Mouse (Mus musculus) forebrain, embryonic 15.5 days (tissue): ENCODE results near the gene Lmo7. TPM values are rescaled to one million over a fixed set of nuclear protein-coding genes. Genes with fewer than 3 reads are reported as not detected.
A peak's percentile ranks its signal among the peaks of the same experiment; 100 is the strongest.

Source experiments
- ATAC-seq: fragments of 200-750 bp; cut with Nextera tagmentation; replicated peaks from 2 replicates; pipeline ENCODE4 v1.8.0; 2017; ENCODE audit warnings: mild to moderate bottlenecking, moderate TSS enrichment, moderate library complexity
- H3K27ac ChIP-seq: fragments of 300-500 bp; sonication (generic); replicated peaks from 2 replicates; pipeline ENCODE4 v1.5.1; 2015; ENCODE audit warnings: mild to moderate bottlenecking, inconsistent platforms
- H3K27me3 ChIP-seq: fragments of 300-500 bp; sonication (generic); 2 replicates; pipeline ENCODE4 v1.6.1; 2015; ENCODE audit warnings: inconsistent platforms
- H3K36me3 ChIP-seq: fragments of 300-500 bp; sonication (generic); 2 replicates; pipeline ENCODE4 v1.6.1; 2015; ENCODE audit warnings: mild to moderate bottlenecking, inconsistent platforms
- H3K4me1 ChIP-seq: fragments of 300-500 bp; sonication (generic); 2 replicates; pipeline ENCODE4 v1.6.1; 2015; ENCODE audit warnings: inconsistent platforms
- H3K4me2 ChIP-seq: fragments of 300-500 bp; sonication (generic); replicated peaks from 2 replicates; pipeline ENCODE4 v1.6.1; 2015; ENCODE audit warnings: mild to moderate bottlenecking, inconsistent platforms
- H3K4me3 ChIP-seq: fragments of 300-500 bp; sonication (generic); 2 replicates; pipeline ENCODE4 v1.5.1; 2015; ENCODE audit warnings: mild to moderate bottlenecking, inconsistent platforms
- H3K9ac ChIP-seq: fragments of 300-500 bp; sonication (generic); replicated peaks from 2 replicates; pipeline ENCODE4 v1.6.1; 2015; ENCODE audit warnings: mild to moderate bottlenecking, inconsistent platforms
- H3K9me3 ChIP-seq: fragments of 300-500 bp; sonication (generic); 2 replicates; pipeline ENCODE4 v1.6.1; 2016; ENCODE audit warnings: inconsistent platforms
- WGBS: fragments of 180-500 bp; shearing (Covaris S2); methylation state at CpG from one replicate; pipeline ENCODE4 v1.1.7; 2015; ENCODE audit warnings: mixed read lengths; 5-methylcytosine and 5-hydroxymethylcytosine counted together
- polyA plus RNA-seq: library from polyadenylated mRNA; unstranded; fragments of >200 nt; fragmentation: Nextera tagmentation; extraction: Ambion mirVana; gene quantifications from 2 replicates; pipeline ENCODE4 v1.2.1, GENCODE M21; 2015

Gene Lmo7
- polyA plus RNA-seq, 1 experiment from 2014 or later, result 12.8 TPM

DNA sequence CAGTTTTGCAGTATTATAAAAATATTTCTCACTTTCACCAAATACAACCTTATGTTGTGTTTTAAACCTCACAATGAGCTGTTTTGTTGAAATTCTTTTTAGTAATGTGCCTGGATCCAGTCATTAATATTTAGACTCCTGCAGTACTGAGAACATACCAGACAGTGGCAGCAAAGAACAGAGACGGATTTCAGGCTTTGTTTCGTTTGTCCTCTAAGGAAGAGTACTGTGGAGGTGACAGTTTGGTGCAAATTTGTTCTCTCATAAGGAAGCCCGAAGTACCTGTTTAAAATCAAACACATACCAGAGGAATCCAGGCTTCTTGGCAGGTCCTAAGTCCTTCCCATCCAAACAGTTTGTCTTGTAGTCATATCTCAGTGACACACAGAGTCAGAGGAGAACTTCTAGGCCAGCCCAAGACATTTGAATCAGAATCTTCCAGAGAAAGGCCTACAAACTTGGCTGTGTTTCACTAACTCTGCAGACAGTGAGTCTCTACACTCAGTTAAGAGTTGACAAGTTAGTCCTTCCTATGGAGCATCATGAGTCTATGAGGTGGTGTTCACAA is 52.3 kb downstream of the Lmo7 start:
- H3K9me3 ChIP-seq, result no peaks in the 10 kb centered on the region
- 42% methylated on average over 3 of the region's 3 CpGs for WGBS
- no peaks in the 10 kb centered on the region for H3K36me3 ChIP-seq
- no peaks in the 10 kb centered on the region for H3K4me1 ChIP-seq
- H3K27me3 ChIP-seq, result no peaks in the 10 kb centered on the region
- no peak overlapping the region for H3K9ac ChIP-seq
- H3K4me3 ChIP-seq, result no peak overlapping the region
- H3K27ac ChIP-seq, result no peak overlapping the region
- peak; percentile 72; the same call in 1 of the 2 replicates for ATAC-seq
- H3K4me2 ChIP-seq, result no peak overlapping the region

DNA sequence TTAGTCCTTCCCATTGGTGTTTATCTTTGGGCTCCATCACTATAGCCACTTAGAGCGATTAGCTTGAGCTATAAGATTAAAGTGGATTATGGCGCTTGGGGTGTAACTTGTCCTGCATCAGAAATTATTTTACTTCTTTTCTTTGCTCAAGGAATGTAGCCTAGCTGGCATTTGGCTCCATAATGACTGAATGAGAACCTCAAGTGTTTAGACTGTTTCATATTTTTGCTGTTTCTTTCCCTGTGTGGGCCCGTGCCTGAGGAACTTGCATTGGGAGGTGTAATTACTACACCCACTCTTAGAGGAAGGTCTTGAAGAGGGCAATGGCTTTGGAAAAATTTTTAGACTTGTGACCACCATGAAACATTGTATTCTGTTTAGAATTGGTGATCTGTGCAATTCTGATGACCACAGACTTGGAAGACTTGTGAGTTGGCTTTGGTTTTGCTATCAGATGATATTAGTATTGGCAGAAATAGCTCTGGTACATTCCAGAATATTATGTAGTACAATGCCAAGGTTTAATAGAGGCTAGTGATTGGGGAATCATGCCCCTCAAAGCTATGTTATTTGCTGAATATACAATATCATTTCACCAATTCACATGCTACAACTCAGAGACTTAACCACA is 54.7 kb downstream of the Lmo7 start:
- Histone ChIP-seq H3K4me3 (no peak overlapping the region), H3K36me3 (no peaks in the 10 kb centered on the region), H3K27me3 (no peaks in the 10 kb centered on the region), H3K4me2 (no peak overlapping the region), H3K9me3 (no peaks in the 10 kb centered on the region), H3K4me1 (peaks cover 4% of the 10 kb centered on the region), H3K27ac (no peak overlapping the region), H3K9ac (no peak overlapping the region)
- no peak for ATAC-seq
- 100% methylated on average over 3 of the region's 3 CpGs for WGBS

DNA sequence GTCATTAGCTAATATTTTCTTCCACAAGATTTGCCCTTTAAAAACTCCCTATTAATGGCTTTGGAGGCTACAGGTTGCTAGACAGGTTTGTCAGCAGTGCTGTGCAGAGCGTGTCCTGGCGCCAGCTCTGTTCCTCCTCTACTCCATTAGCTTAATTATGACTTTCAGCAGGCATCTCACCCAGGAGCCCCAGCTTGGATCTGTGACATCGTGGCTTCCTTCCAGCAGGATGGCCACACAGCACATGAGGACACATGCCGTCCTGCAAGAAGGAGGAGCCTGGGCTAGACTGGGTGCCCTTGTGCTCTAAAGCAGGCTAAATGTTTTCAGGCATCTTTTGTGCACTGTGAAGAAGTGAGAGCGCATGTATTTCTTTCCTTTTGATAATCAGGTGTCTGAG is 58.1 kb downstream of the Lmo7 start:
- H3K4me2 ChIP-seq, result no peak overlapping the region
- no peak overlapping the region for H3K27ac ChIP-seq
- no peaks in the 10 kb centered on the region for H3K27me3 ChIP-seq
- peaks cover 4% of the 10 kb centered on the region for H3K4me1 ChIP-seq
- H3K36me3 ChIP-seq, result no peaks in the 10 kb centered on the region
- ATAC-seq, result peak; percentile 70
- H3K4me3 ChIP-seq, result no peak overlapping the region
- H3K9ac ChIP-seq, result no peak overlapping the region
- H3K9me3 ChIP-seq, result no peaks in the 10 kb centered on the region
- WGBS, result 43% methylated on average over 5 of the region's 5 CpGs

DNA sequence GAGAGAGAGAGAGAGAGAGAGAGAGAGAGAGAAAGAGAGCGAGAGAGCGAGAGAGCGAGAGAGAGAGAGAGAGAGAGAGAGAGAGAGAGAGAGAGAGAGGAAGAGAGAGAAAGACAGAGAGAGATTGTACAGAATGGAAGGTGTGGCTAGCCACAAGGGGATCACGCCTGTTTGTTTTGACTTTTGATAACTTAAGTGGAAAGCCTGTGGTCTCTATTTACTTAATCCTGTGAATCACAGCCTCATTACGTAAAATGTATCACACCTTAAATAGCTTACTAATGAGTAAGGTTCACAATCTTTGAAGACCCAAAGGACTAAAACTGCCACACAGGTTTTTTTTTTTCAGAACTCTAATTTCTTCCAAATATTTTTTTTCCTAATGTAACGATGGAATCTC is 58.7 kb downstream of the Lmo7 start:
- WGBS, result 67% methylated on average over 5 of the region's 6 CpGs
- Histone ChIP-seq H3K9ac (no peak overlapping the region), H3K27me3 (no peaks in the 10 kb centered on the region), H3K4me3 (no peak overlapping the region), H3K27ac (no peak overlapping the region), H3K4me1 (peaks cover 4% of the 10 kb centered on the region), H3K9me3 (no peaks in the 10 kb centered on the region), H3K4me2 (no peak overlapping the region), H3K36me3 (no peaks in the 10 kb centered on the region)
- no peak for ATAC-seq

DNA sequence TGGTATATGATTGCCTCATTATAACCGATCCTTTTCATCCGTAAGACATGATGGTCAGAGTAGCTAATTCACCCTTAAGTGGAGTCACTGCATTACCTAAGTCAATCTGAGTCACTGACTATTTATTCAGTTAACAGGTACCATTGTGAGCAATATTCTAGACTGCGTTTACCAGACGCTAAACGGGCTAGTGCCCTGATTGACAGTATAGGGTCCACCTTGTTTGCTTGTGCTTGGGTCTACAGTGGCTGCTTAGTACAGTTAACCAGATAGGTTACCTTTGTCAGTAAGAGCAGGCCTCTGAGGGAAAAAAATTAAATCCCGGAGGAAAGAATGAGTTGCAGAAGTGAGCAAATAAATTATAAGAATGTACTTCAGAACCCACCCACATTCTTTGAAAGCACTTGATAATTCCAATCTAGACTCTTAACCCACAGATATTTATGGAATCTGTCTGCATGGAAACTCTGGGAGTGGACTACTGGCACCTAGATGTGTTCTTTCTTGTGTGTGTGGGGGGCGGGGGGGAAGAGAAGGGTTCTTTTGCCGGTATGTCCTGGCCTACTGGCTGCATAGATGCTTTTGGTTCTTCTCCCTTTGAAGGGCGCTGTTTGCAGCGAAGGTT is 64.9 kb downstream of the Lmo7 start:
- Histone ChIP-seq H3K4me2 (no peak overlapping the region), H3K9ac (no peak overlapping the region), H3K27ac (no peak overlapping the region), H3K9me3 (no peaks in the 10 kb centered on the region), H3K27me3 (no peaks in the 10 kb centered on the region), H3K4me1 (no peaks in the 10 kb centered on the region), H3K4me3 (no peak overlapping the region), H3K36me3 (no peaks in the 10 kb centered on the region)
- no peak for ATAC-seq
- WGBS, result 92% methylated on average over 10 of the region's 10 CpGs

DNA sequence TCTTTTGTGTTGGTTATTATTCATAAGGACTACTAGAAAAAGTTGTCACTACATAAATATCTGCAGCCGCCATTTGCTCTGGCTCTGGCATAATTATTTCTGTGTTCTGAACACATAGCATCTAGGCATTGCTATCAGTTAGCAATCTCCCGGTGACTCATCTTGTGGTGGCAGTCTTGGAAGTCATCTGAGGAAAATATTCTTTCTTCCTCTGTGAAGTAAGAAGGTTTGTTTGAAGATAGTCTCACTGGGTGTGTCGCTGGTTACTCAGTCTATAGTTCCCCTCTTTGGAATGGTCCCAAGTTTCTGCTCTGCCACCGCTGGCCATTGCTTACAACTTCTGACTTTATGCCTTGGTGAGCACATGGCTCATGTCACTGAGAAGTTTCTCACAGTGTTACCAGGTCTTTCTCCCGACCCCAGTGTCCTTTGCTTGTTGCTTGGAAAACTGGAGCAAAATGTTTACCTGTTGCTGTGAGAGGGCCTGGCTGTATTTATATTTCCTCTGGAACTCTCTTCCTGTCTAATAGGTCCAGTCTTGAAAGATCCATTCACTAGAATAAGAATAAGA is 68.3 kb downstream of the Lmo7 start:
- H3K36me3 ChIP-seq, result no peaks in the 10 kb centered on the region
- H3K27ac ChIP-seq, result no peak overlapping the region
- H3K4me1 ChIP-seq, result no peaks in the 10 kb centered on the region
- no peak overlapping the region for H3K4me2 ChIP-seq
- no peaks in the 10 kb centered on the region for H3K9me3 ChIP-seq
- no peak overlapping the region for H3K4me3 ChIP-seq
- ATAC-seq, result no peak
- WGBS, result 88% methylated on average over 5 of the region's 5 CpGs
- no peak overlapping the region for H3K9ac ChIP-seq
- H3K27me3 ChIP-seq, result no peaks in the 10 kb centered on the region

DNA sequence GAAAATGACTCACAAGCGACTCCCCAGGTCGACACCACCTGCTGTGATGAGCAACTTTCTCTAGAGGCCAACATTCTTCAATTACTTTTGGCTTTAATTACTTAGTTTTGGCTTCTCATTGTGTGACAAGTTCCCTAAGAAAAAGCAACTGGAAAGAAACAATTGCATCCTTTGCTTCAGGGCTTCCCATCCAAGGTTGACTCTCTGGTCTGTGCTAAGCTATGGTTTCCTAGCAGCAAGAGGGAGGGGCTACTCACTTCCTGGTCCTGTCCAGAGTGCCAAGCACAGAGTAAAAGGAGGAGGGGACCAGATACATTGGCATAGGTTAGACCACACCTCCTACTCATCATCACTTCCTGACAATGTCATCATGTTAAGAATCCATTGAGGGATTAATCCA is 69.0 kb downstream of the Lmo7 start:
- no peaks in the 10 kb centered on the region for H3K27me3 ChIP-seq
- H3K4me1 ChIP-seq, result no peaks in the 10 kb centered on the region
- no peaks in the 10 kb centered on the region for H3K9me3 ChIP-seq
- WGBS, result 62% methylated on average over 2 of the region's 2 CpGs
- H3K4me3 ChIP-seq, result no peak overlapping the region
- H3K27ac ChIP-seq, result no peak overlapping the region
- H3K4me2 ChIP-seq, result no peak overlapping the region
- H3K36me3 ChIP-seq, result no peaks in the 10 kb centered on the region
- no peak overlapping the region for H3K9ac ChIP-seq
- ATAC-seq, result no peak

DNA sequence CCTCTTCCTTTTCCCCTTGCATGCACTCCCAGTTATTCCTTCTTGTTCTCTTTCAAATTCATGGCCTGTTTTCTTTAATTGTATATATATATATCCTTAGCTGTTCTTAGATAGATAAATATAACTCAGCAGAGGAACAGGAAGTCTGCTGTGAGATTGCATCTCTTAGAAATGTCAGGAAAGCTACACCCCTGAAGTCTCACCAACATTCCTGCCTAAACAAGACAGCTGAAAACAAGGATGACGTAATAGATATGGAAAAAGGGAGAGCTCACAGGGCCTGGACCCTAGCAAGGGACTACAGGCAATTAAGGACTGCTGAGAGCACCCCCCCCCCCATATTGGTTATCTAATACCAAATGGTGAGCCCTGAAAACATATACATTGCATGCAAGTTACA is 71.9 kb downstream of the Lmo7 start:
- H3K9me3 ChIP-seq, result no peaks in the 10 kb centered on the region
- ATAC-seq, result no peak
- no peak overlapping the region for H3K4me3 ChIP-seq
- no peaks in the 10 kb centered on the region for H3K36me3 ChIP-seq
- WGBS, result 68% methylated on average over 1 of the region's 1 CpGs
- no peak overlapping the region for H3K4me2 ChIP-seq
- no peaks in the 10 kb centered on the region for H3K4me1 ChIP-seq
- H3K27ac ChIP-seq, result no peak overlapping the region
- H3K9ac ChIP-seq, result no peak overlapping the region
- no peaks in the 10 kb centered on the region for H3K27me3 ChIP-seq

DNA sequence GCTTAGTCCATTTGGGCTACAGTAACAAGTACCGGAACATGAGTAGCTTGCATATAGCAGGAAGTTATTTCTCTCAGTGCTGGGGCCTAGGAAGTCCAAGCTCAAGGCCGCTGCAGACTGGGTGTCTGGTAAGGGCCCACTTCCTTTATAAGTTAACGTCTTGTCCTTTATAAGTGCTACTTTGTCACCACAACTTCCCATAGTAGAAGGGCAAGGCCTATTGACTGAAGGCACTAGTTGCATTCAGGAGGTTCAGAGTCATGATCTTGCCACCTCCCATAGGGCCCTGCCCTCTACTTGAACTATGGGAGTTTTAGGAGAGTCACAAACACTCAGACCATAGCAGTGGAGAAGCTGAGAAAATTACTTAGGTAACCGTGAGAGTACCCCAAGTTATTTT is 74.4 kb downstream of the Lmo7 start:
- Histone ChIP-seq H3K36me3 (no peaks in the 10 kb centered on the region), H3K4me2 (no peak overlapping the region), H3K27me3 (no peaks in the 10 kb centered on the region), H3K9me3 (no peaks in the 10 kb centered on the region), H3K27ac (no peak overlapping the region), H3K9ac (no peak overlapping the region), H3K4me1 (no peaks in the 10 kb centered on the region), H3K4me3 (no peak overlapping the region)
- ATAC-seq, result no peak
- WGBS, result 81% methylated on average over 4 of the region's 4 CpGs

DNA sequence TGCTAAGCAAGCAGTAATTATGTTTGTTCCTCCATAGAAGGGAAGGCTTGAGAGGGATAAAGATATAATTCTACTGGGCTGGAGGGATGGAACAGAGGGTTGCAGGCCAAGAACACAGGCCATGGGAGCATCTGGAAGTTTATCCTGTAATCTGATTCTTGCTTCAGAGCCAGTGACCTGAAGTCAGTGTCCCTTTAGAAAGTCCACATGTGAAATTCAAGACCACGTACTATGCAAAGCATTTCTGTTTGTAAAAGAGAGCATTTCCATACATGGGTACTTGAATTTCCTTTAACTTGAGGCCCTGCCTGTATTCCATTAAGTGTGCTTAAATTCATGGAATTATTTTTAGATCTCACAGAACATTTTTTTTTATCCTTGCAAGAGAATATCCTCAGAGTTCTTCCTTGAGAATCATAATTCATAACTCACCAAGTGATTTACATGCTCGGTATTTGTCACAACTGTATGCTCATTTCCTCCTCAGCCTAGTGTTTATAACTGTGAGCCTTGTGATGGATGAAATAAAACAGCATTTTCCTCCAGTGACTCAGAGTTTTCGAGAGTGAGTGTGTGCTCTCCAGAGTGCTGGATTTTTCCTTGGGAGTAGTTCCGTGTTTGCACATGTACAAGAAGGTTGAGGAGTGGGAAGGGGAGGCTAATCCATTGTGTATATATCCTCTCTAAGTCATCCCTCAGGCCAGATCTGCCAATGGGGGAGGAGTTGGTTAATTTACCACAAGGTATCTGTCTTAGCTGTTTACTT is 75.0 kb downstream of the Lmo7 start:
- WGBS, result 85% methylated on average over 4 of the region's 4 CpGs
- H3K4me2 ChIP-seq, result no peak overlapping the region
- ATAC-seq, result no peak
- H3K9me3 ChIP-seq, result no peaks in the 10 kb centered on the region
- H3K27me3 ChIP-seq, result no peaks in the 10 kb centered on the region
- no peak overlapping the region for H3K27ac ChIP-seq
- no peak overlapping the region for H3K9ac ChIP-seq
- no peak overlapping the region for H3K4me3 ChIP-seq
- H3K36me3 ChIP-seq, result no peaks in the 10 kb centered on the region
- H3K4me1 ChIP-seq, result no peaks in the 10 kb centered on the region

DNA sequence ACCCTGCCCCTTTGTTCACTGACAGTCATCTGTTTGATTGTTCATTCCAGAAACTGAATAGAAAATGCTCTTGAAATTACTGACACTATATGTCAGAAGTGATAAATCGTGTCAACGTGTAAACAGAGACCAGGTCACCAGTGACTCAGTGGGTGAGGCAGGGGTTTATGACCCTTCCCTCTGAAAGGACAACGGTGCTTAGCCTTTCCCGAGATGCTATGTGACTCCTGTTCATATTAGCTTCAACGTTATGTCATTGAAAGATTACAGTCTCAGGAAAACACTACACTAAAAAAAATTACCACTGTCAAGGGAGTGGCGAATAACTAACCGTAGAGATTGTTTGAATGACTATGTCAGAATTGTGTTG is 75.6 kb downstream of the Lmo7 start:
- H3K27ac ChIP-seq, result no peak overlapping the region
- no peaks in the 10 kb centered on the region for H3K36me3 ChIP-seq
- no peaks in the 10 kb centered on the region for H3K4me1 ChIP-seq
- no peaks in the 10 kb centered on the region for H3K9me3 ChIP-seq
- no peaks in the 10 kb centered on the region for H3K27me3 ChIP-seq
- no peak overlapping the region for H3K4me3 ChIP-seq
- no peak for ATAC-seq
- WGBS, result 84% methylated on average over 7 of the region's 7 CpGs
- no peak overlapping the region for H3K9ac ChIP-seq
- no peak overlapping the region for H3K4me2 ChIP-seq

DNA sequence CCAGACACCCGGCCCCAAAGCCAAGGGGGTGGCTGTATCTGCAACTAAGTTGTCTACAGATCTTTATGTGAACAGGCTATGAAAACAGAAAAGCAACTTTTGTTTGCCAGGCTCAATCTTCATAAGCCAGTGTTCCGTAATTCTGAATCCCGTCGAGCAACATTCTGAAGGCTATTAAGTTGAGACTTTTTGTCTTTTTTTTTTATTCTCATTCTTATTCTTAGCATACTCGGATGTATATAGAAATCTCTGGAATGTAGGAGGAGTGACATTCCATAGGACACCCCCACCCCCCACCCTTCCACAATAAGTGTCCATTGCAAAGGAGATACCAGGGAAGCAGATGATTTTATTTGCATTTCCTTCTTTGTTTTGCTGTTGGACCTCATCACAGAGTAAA is 76.3 kb downstream of the Lmo7 start:
- WGBS, result 66% methylated on average over 5 of the region's 5 CpGs
- Histone ChIP-seq H3K9ac (no peak overlapping the region), H3K36me3 (no peaks in the 10 kb centered on the region), H3K27ac (no peak overlapping the region), H3K9me3 (no peaks in the 10 kb centered on the region), H3K4me3 (no peak overlapping the region), H3K4me2 (no peak overlapping the region), H3K4me1 (no peaks in the 10 kb centered on the region), H3K27me3 (no peaks in the 10 kb centered on the region)
- ATAC-seq, result no peak
